Mouse (Mus musculus) C2C12 (cell line): ENCODE data around the gene Ugcg. TPM values are rescaled to one million over a fixed set of nuclear protein-coding genes. Genes with fewer than 3 reads are reported as not detected.
"Not testable (repeated sequence)": the region's sequence is repeated elsewhere in the genome, so short reads cannot be mapped to it uniquely, and the experiment has no call there.

ENCODE experiments used
- H3K27me3 ChIP-seq: one replicate; pipeline ENCODE4 v1.6.1; 2011; ENCODE audit not compliant: control insufficient read depth, insufficient read depth, insufficient read length
- H3K36me3 ChIP-seq: one replicate; pipeline ENCODE4 v1.6.1; 2011; ENCODE audit not compliant: control insufficient read depth, insufficient read depth
- H3K4me3 ChIP-seq: one replicate; pipeline ENCODE4 v1.5.1; 2011; ENCODE audit warnings: mild to moderate bottlenecking, control low read depth; ENCODE audit not compliant: poor library complexity, insufficient read depth, severe bottlenecking
- H3K79me2 ChIP-seq: one replicate; pipeline ENCODE4 v1.6.1; 2011; ENCODE audit not compliant: control insufficient read depth, insufficient read depth
- H3K79me3 ChIP-seq: one replicate; pipeline ENCODE4 v1.6.1; 2011; ENCODE audit warnings: low read depth, control low read depth
- H3ac ChIP-seq: one replicate; pipeline ENCODE3; 2011; ENCODE audit warnings: low read depth; ENCODE audit not compliant: control insufficient read depth, insufficient read length
- CEBPB ChIP-seq: IDR thresholded peaks from one replicate; pipeline ENCODE4 v1.6.1; 2011; ENCODE audit warnings: low read depth, mild to moderate bottlenecking, control low read depth, moderate library complexity
- CTCF ChIP-seq: IDR thresholded peaks from one replicate; pipeline ENCODE4 v1.5.1; 2011; ENCODE audit not compliant: control insufficient read depth, insufficient read depth, insufficient read length
- FOSL1 ChIP-seq: IDR thresholded peaks from one replicate; pipeline ENCODE4 v1.8.0; 2011; ENCODE audit warnings: mild to moderate bottlenecking, low read length; ENCODE audit not compliant: poor library complexity, insufficient read depth, severe bottlenecking
- MAX ChIP-seq: IDR thresholded peaks from one replicate; pipeline ENCODE4 v1.6.1; 2011; ENCODE audit warnings: mild to moderate bottlenecking, control low read depth
- MYOD1 ChIP-seq: IDR thresholded peaks from one replicate; pipeline ENCODE4 v1.6.1; 2011; ENCODE audit warnings: low read depth; ENCODE audit not compliant: control insufficient read depth, insufficient read length
- MYOG ChIP-seq: IDR thresholded peaks from one replicate; pipeline ENCODE4 v1.6.1; 2011; ENCODE audit not compliant: control insufficient read depth, insufficient read length; ENCODE audit errors: extremely low read depth
- USF1 ChIP-seq: IDR thresholded peaks from one replicate; pipeline ENCODE4 v1.6.1; 2011; ENCODE audit warnings: low read depth, mild to moderate bottlenecking, control low read depth, moderate library complexity
- polyA plus RNA-seq: library from polyadenylated mRNA; unstranded; fragments of >200 nt; fragmentation: generic; extraction: Trizol; gene quantifications from one replicate; pipeline ENCODE4 v1.2.1, GENCODE M21; 2012; ENCODE audit warnings: missing spikeins

Gene Ugcg
- polyA plus RNA-seq, 1 experiment: 34.5 TPM

- H3K79me3 ChIP-seq: no peaks in the 10 kb centered on the region
- no peaks in the 10 kb centered on the region for H3K27me3 ChIP-seq
- H3ac ChIP-seq: no peak overlapping the region
- no peaks in the 10 kb centered on the region for H3K79me2 ChIP-seq
- TF ChIP-seq USF1 (no peak), MAX (no peak), CEBPB (no peak), FOSL1 (no peak), CTCF (no peak), MYOD1 (no peak), MYOG (no peak)
- H3K36me3 ChIP-seq: no peaks in the 10 kb centered on the region
- no peak overlapping the region for H3K4me3 ChIP-seq
These were observed 70.7 kb downstream of the Ugcg start for GRCm38 (mm10) chr4:59259806-59260205.

GRCm38 (mm10) chr4:59260871-59261515 is 71.9 kb downstream of the Ugcg start:
- Histone ChIP-seq H3ac (no peak overlapping the region), H3K36me3 (no peaks in the 10 kb centered on the region), H3K79me3 (no peaks in the 10 kb centered on the region), H3K79me2 (no peaks in the 10 kb centered on the region), H3K27me3 (no peaks in the 10 kb centered on the region), H3K4me3 (no peak overlapping the region)
- TF ChIP-seq USF1: no peak
- no peak for TF ChIP-seq FOSL1
- TF ChIP-seq MYOG: no peak
- TF ChIP-seq MAX: no peak
- no peak for TF ChIP-seq CEBPB
- TF ChIP-seq CTCF: no peak

- H3K4me3 ChIP-seq, H3K79me2 ChIP-seq, H3ac ChIP-seq, H3K79me3 ChIP-seq, H3K27me3 ChIP-seq, H3K36me3 ChIP-seq: not testable (repeated sequence)
These were observed 72.5 kb downstream of the Ugcg start for GRCm38 (mm10) chr4:59261582-59261981.

GRCm38 (mm10) chr4:59262156-59262555 is 73.1 kb downstream of the Ugcg start:
- Histone ChIP-seq H3K4me3 (no peak overlapping the region), H3K36me3 (no peaks in the 10 kb centered on the region), H3K27me3 (no peaks in the 10 kb centered on the region), H3K79me3 (no peaks in the 10 kb centered on the region), H3K79me2 (no peaks in the 10 kb centered on the region), H3ac (no peak overlapping the region)
- TF ChIP-seq CTCF: no peak
- no peak for TF ChIP-seq MAX
- TF ChIP-seq CEBPB: no peak
- no peak for TF ChIP-seq MYOD1
- no peak for TF ChIP-seq USF1
- no peak for TF ChIP-seq FOSL1
- TF ChIP-seq MYOG: no peak

GRCm38 (mm10) chr4:59263418-59263817 is 74.4 kb downstream of the Ugcg start:
- TF ChIP-seq CTCF: no peak
- Histone ChIP-seq H3ac (no peak overlapping the region), H3K79me2 (no peaks in the 10 kb centered on the region), H3K4me3 (no peak overlapping the region), H3K36me3 (no peaks in the 10 kb centered on the region), H3K79me3 (no peaks in the 10 kb centered on the region), H3K27me3 (no peaks in the 10 kb centered on the region)

GRCm38 (mm10) chr4:59264611-59265095 is 75.6 kb downstream of the Ugcg start:
- no peak for TF ChIP-seq CEBPB
- no peak for TF ChIP-seq CTCF
- TF ChIP-seq MYOD1: no peak
- no peak for TF ChIP-seq MYOG
- TF ChIP-seq USF1: no peak
- TF ChIP-seq MAX: no peak
- no peak for TF ChIP-seq FOSL1
- H3ac ChIP-seq: no peak overlapping the region
- H3K36me3 ChIP-seq: no peaks in the 10 kb centered on the region
- no peak overlapping the region for H3K4me3 ChIP-seq
- H3K79me3 ChIP-seq: no peaks in the 10 kb centered on the region
- no peaks in the 10 kb centered on the region for H3K79me2 ChIP-seq
- H3K27me3 ChIP-seq: no peaks in the 10 kb centered on the region
